12 mouse cellular contexts compared by ENCODE assay signal in genomic region chr17:34209680-34210079, GRCm38 (mm10). TPM values are rescaled to one million over a fixed set of nuclear protein-coding genes. Genes with fewer than 3 reads are reported as not detected.
A peak's percentile ranks its signal among the peaks of the same experiment; 100 is the strongest.
DNase-seq lines count a peak whose midpoint lies in the region; ATAC-seq and TF ChIP-seq lines count a peak whose summit lies in the region.
"Had no signal": no experiment of that assay in that cellular context is flagged by ENCODE, and none has a peak within 500 bp of the region (broad histone marks: within the 10 kb centered on the region; RNA-seq: fewer than 3 reads in every experiment).

No protein-coding gene starts in this region.

- peak; percentile 1 for DNase-seq in adrenal gland, adult 8-10 months
- no peak for DNase-seq in adrenal gland, adult 2 months
- DNase-seq in layer of hippocampus, adult 2 months (ENCODE audit: low spot score in 2 of 2): no peak
- DNase-seq in layer of hippocampus, postnatal 25 days (ENCODE audit: extremely low spot score in 1 of 2, low spot score in 1 of 2): no peak
- no peak for DNase-seq in CH12.LX (ENCODE audit: extremely low read depth)
- no peak for DNase-seq in liver, embryonic 14.5 days (ENCODE audit: low read depth in 3 of 3, low spot score in 3 of 3)
- DNase-seq in right cerebral cortex, postnatal 14 days: no peak
- DNase-seq: adrenal gland, postnatal 10 days; cerebellum, postnatal 25 days had no signal

- in situ Hi-C loops in CH12.LX (cut with MboI; ENCODE audit: low pct_ligation_motif_present, low pct_unique_long_range_greater_than_20kb, low sequenced_read_pairs): loop anchor here (5.0 kb wide), 1 partner anchor 32 kb away; no protein-coding TSS in a partner anchor

- no peak overlapping the region for H3K4me3 ChIP-seq in layer of hippocampus, adult 2 months
- no peak overlapping the region for H3K4me3 ChIP-seq in CH12.LX (replicated peaks in 1 of 3; ENCODE audit: low read depth in 2 of 3, low read length in 2 of 3, poor library complexity in 1 of 3)
- no peak overlapping the region for H3K4me3 ChIP-seq in liver, embryonic 14.5 days (ENCODE audit: insufficient read depth in 1 of 2, low read depth in 2 of 2, low read length in 2 of 2)
- no peak overlapping the region for H3K4me3 ChIP-seq in forebrain, embryonic 13.5 days
- H3K4me3 ChIP-seq: limb, embryonic 15.5 days had no signal

- peak; percentile 62 for TF ChIP-seq CTCF in layer of hippocampus, adult 2 months (conservative IDR thresholded peaks at IDR 0.05)
- peak; percentile 27 to 45; a peak in 3 of 4 replicates for TF ChIP-seq CTCF in CH12.LX (conservative IDR thresholded peaks at IDR 0.05 in 1 of 2, IDR thresholded peaks at IDR 0.05 in 1 of 2; ENCODE audit: low read depth in 2 of 2, low read length in 2 of 2)
- TF ChIP-seq CTCF in liver, embryonic 14.5 days (IDR thresholded peaks at IDR 0.05; ENCODE audit: low read depth): peak; percentile 77

- TF ChIP-seq POLR2A in CH12.LX (IDR thresholded peaks at IDR 0.05; ENCODE audit: low read depth, low read length): no peak

- 52% methylated on average over 3 of the region's 3 CpGs for WGBS in liver, embryonic 14.5 days (ENCODE audit: insufficient replicate concordance)
- 33% methylated on average over 3 of the region's 3 CpGs for WGBS in forebrain, embryonic 13.5 days

- H3K27me3 ChIP-seq in CH12.LX (replicated peaks): no peaks in the 10 kb centered on the region
- no peaks in the 10 kb centered on the region for H3K27me3 ChIP-seq in liver, embryonic 14.5 days (ENCODE audit: control insufficient read depth, insufficient read depth, low read length)
- peaks cover 83% of the 10 kb centered on the region for H3K27me3 ChIP-seq in forebrain, embryonic 13.5 days

- H3K79me2 ChIP-seq in CH12.LX (replicated peaks; ENCODE audit: control insufficient read depth, extremely low read depth, insufficient read depth, poor library complexity, severe bottlenecking): peaks cover 23% of the 10 kb centered on the region

- TF ChIP-seq EP300 in CH12.LX (IDR thresholded peaks at IDR 0.05; ENCODE audit: low read length): no peak
- no peak for TF ChIP-seq EP300 in liver, embryonic 14.5 days (IDR thresholded peaks at IDR 0.05; ENCODE audit: low read depth)

- peaks cover 6 to 25% of the 10 kb centered on the region in 2 experiments for H3K4me1 ChIP-seq in CH12.LX (ENCODE audit: control insufficient read depth in 1 of 2, insufficient read depth in 2 of 2)
- H3K4me1 ChIP-seq in liver, embryonic 14.5 days (replicated peaks; ENCODE audit: control insufficient read depth in 2 of 2, insufficient read depth in 2 of 2, low read length in 1 of 2): peaks cover 7 to 12% of the 10 kb centered on the region in 2 experiments
- H3K4me1 ChIP-seq in forebrain, embryonic 13.5 days: peaks cover 13% of the 10 kb centered on the region; the same call in 1 of the 2 replicates

- no peak for ATAC-seq in liver, embryonic 14.5 days (ENCODE audit: insufficient read depth)
- ATAC-seq in forebrain, embryonic 13.5 days: no peak

- TF ChIP-seq RAD21 in CH12.LX (IDR thresholded peaks at IDR 0.05; ENCODE audit: low read depth, low read length): no peak

- H3K4me2 ChIP-seq in CH12.LX (ENCODE audit: insufficient read depth, low read depth, poor library complexity, severe bottlenecking): no peak overlapping the region
- no peak overlapping the region for H3K4me2 ChIP-seq in liver, embryonic 14.5 days (ENCODE audit: low read depth)
- no peak overlapping the region for H3K4me2 ChIP-seq in forebrain, embryonic 13.5 days
- H3K4me2 ChIP-seq: limb, embryonic 15.5 days had no signal

- no peak overlapping the region for H3K27ac ChIP-seq in layer of hippocampus, adult 2 months
- H3K27ac ChIP-seq in CH12.LX (ENCODE audit: insufficient read depth, low read depth): no peak overlapping the region
- H3K27ac ChIP-seq in liver, embryonic 14.5 days: no peak overlapping the region
- H3K27ac ChIP-seq in forebrain, embryonic 13.5 days: no peak overlapping the region
- H3K27ac ChIP-seq: limb, embryonic 15.5 days had no signal

- H3K9me3 ChIP-seq in CH12.LX (replicated peaks; ENCODE audit: low read length): peaks cover 8% of the 10 kb centered on the region
- H3K9me3 ChIP-seq in liver, embryonic 14.5 days (ENCODE audit: control insufficient read depth, low read length): no peaks in the 10 kb centered on the region
- no peaks in the 10 kb centered on the region; the same call in 1 of the 2 replicates for H3K9me3 ChIP-seq in forebrain, embryonic 13.5 days (replicated peaks)
- H3K9me3 ChIP-seq: limb, embryonic 15.5 days had no signal

- no peak overlapping the region for H3K9ac ChIP-seq in CH12.LX (ENCODE audit: insufficient read depth, low read depth)
- H3K9ac ChIP-seq in liver, embryonic 14.5 days (replicated peaks): no peak overlapping the region
- no peak overlapping the region for H3K9ac ChIP-seq in forebrain, embryonic 13.5 days
- H3K9ac ChIP-seq: limb, embryonic 15.5 days had no signal

- dilution Hi-C loops in CH12.LX (cut with MboI; ENCODE audit: extremely low pct_ligation_motif_present, extremely low pct_unique_long_range_greater_than_20kb, low sequenced_read_pairs): no loop called here

- H3K36me3 ChIP-seq in CH12.LX (replicated peaks in 1 of 2; ENCODE audit: control insufficient read depth in 1 of 2, insufficient read depth in 1 of 2, low read length in 1 of 2): peaks cover 67 to 80% of the 10 kb centered on the region in 2 experiments
- H3K36me3 ChIP-seq in liver, embryonic 14.5 days (replicated peaks; ENCODE audit: control insufficient read depth, insufficient read depth, low read depth): no peaks in the 10 kb centered on the region
- H3K36me3 ChIP-seq in forebrain, embryonic 13.5 days (ENCODE audit: poor library complexity, severe bottlenecking): no peaks in the 10 kb centered on the region
- H3K36me3 ChIP-seq: limb, embryonic 15.5 days had no signal

RNA-seq across cellular contexts. Expression of gene Tap2, which starts 6.4 kb away (rescaled TPM):
- total RNA-seq in adrenal gland, adult 8-10 months (2022): 10 to 100 TPM; 53.9 to 71.1 (median 67.2) TPM
- total RNA-seq in adrenal gland, adult 2 months (2021): 10 to 100 TPM; 43.6 to 55.6 TPM
- polyA plus RNA-seq in adrenal gland, adult 2 months (2012; rRNA removed): 61.0 and 64.1 TPM in 2 replicates
- total RNA-seq in layer of hippocampus, adult 2 months (2021): 1 to 10 TPM; 7.8 to 9.3 TPM
- total RNA-seq in layer of hippocampus, postnatal 25 days (2021): 1 to 10 TPM; 7.0 to 8.9 TPM
- total RNA-seq in CH12.LX (2012; rRNA removed): 110 and 116 TPM in 2 replicates
- total RNA-seq in CH12.LX (2014; rRNA removed): 54.8 and 62.2 TPM in 2 replicates
- polyA plus RNA-seq in CH12.LX (2012; ENCODE audit: insufficient read length, low read depth): 121 and 124 TPM in 2 replicates
- polyA plus RNA-seq in liver, embryonic 14.5 days (2012; rRNA removed): 2.1 and 2.9 TPM in 2 replicates
- polyA plus RNA-seq in liver, embryonic 14.5 days (2014; fragmentation: Nextera tagmentation; extraction: Ambion mirVana): 3.1 and 4.9 TPM in 2 replicates
- 0.76 and 0.87 TPM in 2 replicates for polyA plus RNA-seq in forebrain, embryonic 13.5 days (2015; fragmentation: Nextera tagmentation; extraction: Ambion mirVana)

RNA-seq across cellular contexts. Expression of gene Psmb8, which starts 12.2 kb away (rescaled TPM):
- total RNA-seq in adrenal gland, adult 8-10 months (2022): 10 to 100 TPM; 30.4 to 41.2 (median 36.4) TPM
- total RNA-seq in adrenal gland, adult 2 months (2021): 10 to 100 TPM; 21.8 to 41.4 TPM
- 49.6 and 68.0 TPM in 2 replicates for polyA plus RNA-seq in adrenal gland, adult 2 months (2012; rRNA removed)
- total RNA-seq in layer of hippocampus, adult 2 months (2021): 1 to 10 TPM; 2.7 TPM
- 1 to 10 TPM; 2.2 to 3.3 TPM for total RNA-seq in layer of hippocampus, postnatal 25 days (2021)
- total RNA-seq in CH12.LX (2012; rRNA removed): 989 and 1,092 TPM in 2 replicates
- 846 and 857 TPM in 2 replicates for total RNA-seq in CH12.LX (2014; rRNA removed)
- 652 and 654 TPM in 2 replicates for polyA plus RNA-seq in CH12.LX (2012; ENCODE audit: insufficient read length, low read depth)
- 9.5 and 11.8 TPM in 2 replicates for polyA plus RNA-seq in liver, embryonic 14.5 days (2012; rRNA removed)
- polyA plus RNA-seq in liver, embryonic 14.5 days (2014; fragmentation: Nextera tagmentation; extraction: Ambion mirVana): 18.8 and 21.7 TPM in 2 replicates
- polyA plus RNA-seq in forebrain, embryonic 13.5 days (2015; fragmentation: Nextera tagmentation; extraction: Ambion mirVana): 0.65 and 1.6 TPM in 2 replicates

RNA-seq across cellular contexts. Expression of gene Psmb9, which starts 22.1 kb away (rescaled TPM):
- 10 to 100 TPM; 16.7 to 30.6 (median 25.5) TPM for total RNA-seq in adrenal gland, adult 8-10 months (2022)
- total RNA-seq in adrenal gland, adult 2 months (2021): 10 to 100 TPM; 12.1 to 20.6 TPM
- 45.1 and 54.8 TPM in 2 replicates for polyA plus RNA-seq in adrenal gland, adult 2 months (2012; rRNA removed)
- total RNA-seq in layer of hippocampus, adult 2 months (2021): 1 to 10 TPM; 2.1 to 3.6 TPM
- total RNA-seq in layer of hippocampus, postnatal 25 days (2021): 1 to 10 TPM; 1.6 to 1.7 TPM
- total RNA-seq in CH12.LX (2012; rRNA removed) (435 and 547 TPM in 2 replicates), CH12.LX (2014; rRNA removed) (156 and 159 TPM in 2 replicates)
- 192 and 196 TPM in 2 replicates for polyA plus RNA-seq in CH12.LX (2012; ENCODE audit: insufficient read length, low read depth)
- polyA plus RNA-seq in liver, embryonic 14.5 days (2012; rRNA removed): 3.8 and 5.8 TPM in 2 replicates
- polyA plus RNA-seq in liver, embryonic 14.5 days (2014; fragmentation: Nextera tagmentation; extraction: Ambion mirVana): 6.0 and 7.5 TPM in 2 replicates
- polyA plus RNA-seq in forebrain, embryonic 13.5 days (2015; fragmentation: Nextera tagmentation; extraction: Ambion mirVana): 0.43 and 0.73 TPM in 2 replicates

RNA-seq across cellular contexts. Expression of gene Tap1, which starts 22.3 kb away (rescaled TPM):
- total RNA-seq in adrenal gland, adult 8-10 months (2022): 10 to 100 TPM; 19.5 to 22.2 (median 21.3) TPM
- total RNA-seq in adrenal gland, adult 2 months (2021): 10 to 100 TPM; 15.4 to 19.1 TPM
- 44.5 and 44.9 TPM in 2 replicates for polyA plus RNA-seq in adrenal gland, adult 2 months (2012; rRNA removed)
- 1 to 10 TPM; 3.3 to 3.4 TPM for total RNA-seq in layer of hippocampus, adult 2 months (2021)
- 1 to 10 TPM; 3.0 to 3.4 TPM for total RNA-seq in layer of hippocampus, postnatal 25 days (2021)
- 164 and 184 TPM in 2 replicates for total RNA-seq in CH12.LX (2012; rRNA removed)
- 90.1 and 102 TPM in 2 replicates for total RNA-seq in CH12.LX (2014; rRNA removed)
- polyA plus RNA-seq in CH12.LX (2012; ENCODE audit: insufficient read length, low read depth): 157 and 161 TPM in 2 replicates
- polyA plus RNA-seq in liver, embryonic 14.5 days (2012; rRNA removed): 1.9 TPM in 2 replicates
- 2.0 and 2.5 TPM in 2 replicates for polyA plus RNA-seq in liver, embryonic 14.5 days (2014; fragmentation: Nextera tagmentation; extraction: Ambion mirVana)
- 0.84 and 0.94 TPM in 2 replicates for polyA plus RNA-seq in forebrain, embryonic 13.5 days (2015; fragmentation: Nextera tagmentation; extraction: Ambion mirVana)

RNA-seq across cellular contexts. Expression of gene H2-Ob, which starts 29.0 kb away (rescaled TPM):
- 1 to 10 TPM; 1.3 to 1.8 (median 1.5) TPM for total RNA-seq in adrenal gland, adult 8-10 months (2022)
- 1 to 10 TPM in 1 of 2 experiments, under 1 TPM in 1; 0.49 to 1.3 TPM for total RNA-seq in adrenal gland, adult 2 months (2021)
- 0.91 TPM in 2 replicates for polyA plus RNA-seq in adrenal gland, adult 2 months (2012; rRNA removed)
- total RNA-seq in layer of hippocampus, adult 2 months (2021): under 1 TPM in 1 of 2 experiments, not detected in 1; 0.17 TPM
- under 1 TPM; 0.25 to 0.47 TPM for total RNA-seq in layer of hippocampus, postnatal 25 days (2021)
- 8.4 and 13.7 TPM in 2 replicates for total RNA-seq in CH12.LX (2012; rRNA removed)
- 31.9 and 39.7 TPM in 2 replicates for total RNA-seq in CH12.LX (2014; rRNA removed)
- polyA plus RNA-seq in CH12.LX (2012; ENCODE audit: insufficient read length, low read depth): 19.9 and 27.2 TPM in 2 replicates
- polyA plus RNA-seq in liver, embryonic 14.5 days (2012; rRNA removed): 0.13 and 0.20 TPM in 2 replicates
- 0.13 and 0.17 TPM in 2 replicates for polyA plus RNA-seq in liver, embryonic 14.5 days (2014; fragmentation: Nextera tagmentation; extraction: Ambion mirVana)
- not detected in 2 replicates for polyA plus RNA-seq in forebrain, embryonic 13.5 days (2015; fragmentation: Nextera tagmentation; extraction: Ambion mirVana)
- polyA plus RNA-seq: C2C12; limb, embryonic 15.5 days had no signal

Comparison
In these comparisons a context has a peak if more than half of its experiments do, and no peak if none do; other contexts are left out.
1. RNA of gene Tap2, which starts 6.4 kb away (total RNA-seq): 54.8 to 116 TPM in CH12.LX, 53.9 to 71.1 TPM in adrenal gland, adult 8-10 months and 43.6 to 55.6 TPM in adrenal gland, adult 2 months; 7.8 to 9.3 TPM in layer of hippocampus, adult 2 months and 7.0 to 8.9 TPM in layer of hippocampus, postnatal 25 days; every median in the first group is over 4 times any median in the second.
2. RNA of gene Psmb8, which starts 12.2 kb away (total RNA-seq): 846 to 1,092 TPM in CH12.LX; 21.8 to 41.4 TPM in adrenal gland, adult 2 months, 30.4 to 41.2 TPM in adrenal gland, adult 8-10 months, 2.2 to 3.3 TPM in layer of hippocampus, postnatal 25 days and 2.7 TPM in layer of hippocampus, adult 2 months; every median in the first group is over 10 times any median in the second.
3. RNA of gene Psmb9, which starts 22.1 kb away (total RNA-seq): 156 to 547 TPM in CH12.LX; 16.7 to 30.6 TPM in adrenal gland, adult 8-10 months, 12.1 to 20.6 TPM in adrenal gland, adult 2 months, 2.1 to 3.6 TPM in layer of hippocampus, adult 2 months and 1.6 to 1.7 TPM in layer of hippocampus, postnatal 25 days; every median in the first group is over 4 times any median in the second.
4. Peak in every context shown above with its lines, with median percentiles within 50 percentile points of each other: CTCF ChIP-seq.